Mouse (Mus musculus) neural tube, embryonic 13.5 days (tissue): ENCODE results near the gene Btg1. TPM values are rescaled to one million over a fixed set of nuclear protein-coding genes. Genes with fewer than 3 reads are reported as not detected.

ENCODE experiments used
- ATAC-seq: fragments of 200-750 bp; cut with Nextera tagmentation; 2 replicates; pipeline ENCODE4 v1.8.0; 2017; ENCODE audit warnings: low read depth, mild to moderate bottlenecking, moderate TSS enrichment, moderate library complexity
- H3K27ac ChIP-seq: fragments of 300-500 bp; sonication (generic); replicated peaks from 2 replicates; pipeline ENCODE4 v1.5.1; 2015; ENCODE audit warnings: moderate library complexity, mild to moderate bottlenecking, inconsistent platforms
- H3K27me3 ChIP-seq: fragments of 300-500 bp; sonication (generic); 2 replicates; pipeline ENCODE4 v1.6.1; 2015; ENCODE audit warnings: mild to moderate bottlenecking, inconsistent platforms
- H3K36me3 ChIP-seq: fragments of 300-500 bp; sonication (generic); 2 replicates; pipeline ENCODE4 v1.6.1; 2015; ENCODE audit warnings: mild to moderate bottlenecking, inconsistent platforms
- H3K4me1 ChIP-seq: fragments of 300-500 bp; sonication (generic); replicated peaks from 2 replicates; pipeline ENCODE4 v1.6.1; 2015; ENCODE audit warnings: inconsistent platforms
- H3K4me2 ChIP-seq: fragments of 300-500 bp; sonication (generic); 2 replicates; pipeline ENCODE4 v1.6.1; 2015; ENCODE audit warnings: inconsistent platforms, mild to moderate bottlenecking, moderate library complexity
- H3K4me3 ChIP-seq: fragments of 300-500 bp; sonication (generic); 2 replicates; pipeline ENCODE4 v1.5.1; 2015; ENCODE audit warnings: mild to moderate bottlenecking, inconsistent platforms
- H3K9ac ChIP-seq: fragments of 300-500 bp; sonication (generic); 2 replicates; pipeline ENCODE4 v1.6.1; 2015; ENCODE audit warnings: moderate library complexity, mild to moderate bottlenecking, inconsistent platforms
- H3K9me3 ChIP-seq: fragments of 300-500 bp; sonication (generic); 2 replicates; pipeline ENCODE4 v1.6.1; 2016; ENCODE audit warnings: inconsistent platforms
- WGBS: fragments of 180-500 bp; shearing (Covaris S2); methylation state at CpG from one replicate; pipeline ENCODE4 v1.1.7; 2015; 5-methylcytosine and 5-hydroxymethylcytosine counted together
- polyA plus RNA-seq: library from polyadenylated mRNA; unstranded; fragments of >200 nt; fragmentation: Nextera tagmentation; extraction: Ambion mirVana; gene quantifications from 2 replicates; pipeline ENCODE4 v1.2.1, GENCODE M21; 2015

The Btg1 gene
- polyA plus RNA-seq, 1 experiment from 2014 or later = 51.6 TPM

DNA sequence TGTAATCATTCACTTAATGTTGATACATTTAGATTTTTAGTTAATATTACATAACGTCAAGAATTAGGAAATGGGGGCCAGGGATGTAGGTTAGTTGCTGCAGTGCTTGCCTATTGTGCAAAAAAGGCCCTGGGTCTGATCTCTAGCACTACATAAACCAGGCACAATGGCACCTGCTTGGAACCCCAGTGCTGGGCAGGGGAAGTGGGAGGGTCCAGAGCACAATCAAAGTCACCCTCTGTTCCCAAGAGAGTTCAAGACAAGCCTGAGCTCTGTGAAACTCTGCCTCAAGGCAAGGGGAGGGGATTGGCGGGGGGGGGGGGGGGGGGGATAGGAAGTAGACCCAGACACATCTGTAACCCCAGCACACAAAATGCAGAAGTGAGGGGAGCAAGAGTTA is 24.7 kb upstream of the Btg1 start:
- no peak overlapping the region for H3K4me2 ChIP-seq
- WGBS = 86% methylated on average over 1 of the region's 2 CpGs

DNA sequence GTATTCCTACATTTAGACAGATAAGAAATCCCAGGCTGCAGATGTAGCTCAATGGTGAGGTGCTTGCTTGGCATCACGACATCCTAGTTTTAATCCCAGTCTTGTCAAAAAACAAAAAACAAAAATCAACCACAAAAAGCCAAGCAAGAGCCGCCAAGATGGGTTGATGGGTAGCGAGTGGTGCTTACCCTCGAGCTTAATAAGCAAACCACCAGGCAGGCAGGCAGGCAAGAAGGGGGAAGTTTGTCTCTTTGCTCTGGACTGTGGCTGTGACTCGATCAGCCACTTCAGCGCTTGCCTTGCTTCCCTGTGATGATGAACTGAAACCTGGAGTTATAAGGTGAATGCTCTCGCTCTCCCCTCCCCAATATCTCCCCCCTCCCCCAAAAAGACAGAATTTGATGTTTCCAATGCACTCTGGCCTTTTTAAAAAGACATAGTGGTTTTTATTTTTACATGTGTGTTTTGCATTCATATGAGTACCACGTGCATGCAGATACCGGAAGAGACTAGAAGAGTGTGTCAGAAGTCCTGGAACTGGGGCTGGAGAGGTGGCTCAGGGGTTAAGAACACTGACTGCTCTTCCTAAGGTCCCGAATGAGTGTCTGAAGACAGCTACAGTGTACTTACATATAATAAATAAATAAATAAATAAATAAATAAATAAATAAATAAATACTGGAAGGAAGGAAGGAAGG is 21.2 kb upstream of the Btg1 start:
- Histone ChIP-seq H3K36me3 (no peaks in the 10 kb centered on the region), H3K4me3 (no peak overlapping the region)

More for the DNA sequence above, 24.7 kb upstream of the Btg1 start:
- ATAC-seq = no peak
- Histone ChIP-seq H3K4me3 (no peak overlapping the region), H3K27me3 (no peaks in the 10 kb centered on the region), H3K4me1 (no peaks in the 10 kb centered on the region), H3K36me3 (no peaks in the 10 kb centered on the region), H3K9me3 (no peaks in the 10 kb centered on the region), H3K9ac (no peak overlapping the region), H3K27ac (no peak overlapping the region)

DNA sequence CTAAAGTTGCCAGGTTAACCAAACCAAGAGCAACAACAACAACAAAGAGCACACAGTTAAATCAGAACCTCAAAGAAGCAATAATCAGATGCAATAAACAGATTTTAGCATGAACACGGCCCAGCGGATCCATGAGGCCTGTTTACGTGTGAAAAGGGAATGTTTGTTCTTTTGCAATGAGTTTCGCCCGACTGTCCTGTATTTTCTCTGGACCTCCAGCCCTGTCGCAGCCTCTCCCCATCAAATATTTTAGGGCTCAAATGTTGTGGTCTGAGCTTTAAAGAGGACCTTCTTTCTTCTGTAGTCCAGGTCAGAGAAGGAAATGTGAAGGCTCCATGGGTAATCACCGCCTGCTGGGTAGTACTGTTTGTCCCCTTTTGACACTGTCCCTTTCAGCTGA is 20.4 kb upstream of the Btg1 start:
- no peaks in the 10 kb centered on the region for H3K27me3 ChIP-seq
- WGBS = 83% methylated on average over 7 of the region's 7 CpGs
- H3K4me3 ChIP-seq = no peak overlapping the region

More for the DNA sequence above, 21.2 kb upstream of the Btg1 start:
- Histone ChIP-seq H3K27ac (no peak overlapping the region), H3K4me1 (no peaks in the 10 kb centered on the region), H3K27me3 (no peaks in the 10 kb centered on the region), H3K9me3 (no peaks in the 10 kb centered on the region), H3K9ac (no peak overlapping the region), H3K4me2 (no peak overlapping the region)
- 93% methylated on average over 10 of the region's 10 CpGs for WGBS
- ATAC-seq = no peak

DNA sequence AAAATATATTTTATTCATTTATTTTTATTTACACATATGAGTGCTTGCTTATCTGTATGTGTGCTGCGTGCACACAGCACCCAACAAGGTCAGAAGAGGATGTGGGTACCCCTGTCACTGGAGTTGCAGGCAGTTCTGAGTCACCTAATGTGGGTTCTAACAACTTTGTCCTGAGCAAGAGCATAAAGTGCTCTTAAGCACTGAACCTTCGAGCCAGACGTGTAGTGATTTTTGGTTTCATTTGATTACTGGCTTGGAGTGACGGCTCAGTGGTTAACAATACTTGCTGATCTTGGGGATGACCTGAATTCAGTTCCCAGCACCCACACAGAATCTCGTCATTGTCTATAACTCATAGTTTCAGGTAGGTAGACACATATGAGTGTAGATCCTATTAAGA is 17.2 kb upstream of the Btg1 start:
- 93% methylated on average over 5 of the region's 5 CpGs for WGBS
- Histone ChIP-seq H3K36me3 (no peaks in the 10 kb centered on the region), H3K9me3 (no peaks in the 10 kb centered on the region), H3K27ac (no peak overlapping the region), H3K4me1 (no peaks in the 10 kb centered on the region), H3K27me3 (no peaks in the 10 kb centered on the region), H3K4me3 (no peak overlapping the region), H3K9ac (no peak overlapping the region), H3K4me2 (no peak overlapping the region)
- no peak for ATAC-seq

More for the DNA sequence above, 20.4 kb upstream of the Btg1 start:
- H3K27ac ChIP-seq = no peak overlapping the region
- no peak overlapping the region for H3K4me2 ChIP-seq
- H3K9ac ChIP-seq = no peak overlapping the region
- no peaks in the 10 kb centered on the region for H3K4me1 ChIP-seq
- ATAC-seq = no peak
- H3K36me3 ChIP-seq = no peaks in the 10 kb centered on the region
- H3K9me3 ChIP-seq = no peaks in the 10 kb centered on the region

DNA sequence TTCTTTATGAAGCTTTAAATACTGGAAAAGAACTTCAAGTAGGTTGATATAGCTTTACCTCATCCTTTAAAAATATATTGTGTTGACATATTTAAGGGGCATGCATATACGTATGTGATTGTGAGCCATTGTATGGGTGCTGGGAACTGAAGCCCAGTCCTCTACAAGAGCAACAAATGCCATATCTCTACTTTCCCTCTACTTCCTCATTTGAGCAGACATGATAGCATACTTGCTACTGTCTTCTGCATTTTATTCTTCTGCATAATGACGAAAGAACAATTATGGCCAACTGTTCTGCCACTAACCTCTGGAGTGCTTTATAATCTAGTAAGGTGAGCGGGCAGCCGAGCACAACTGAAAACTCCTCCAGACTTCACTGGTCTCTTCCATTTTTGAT is 15.1 kb upstream of the Btg1 start:
- no peaks in the 10 kb centered on the region for H3K9me3 ChIP-seq
- H3K36me3 ChIP-seq = no peaks in the 10 kb centered on the region
- no peaks in the 10 kb centered on the region for H3K4me1 ChIP-seq
- WGBS = 95% methylated on average over 4 of the region's 4 CpGs
- no peak overlapping the region for H3K9ac ChIP-seq
- H3K27me3 ChIP-seq = no peaks in the 10 kb centered on the region
- no peak overlapping the region for H3K27ac ChIP-seq
- H3K4me3 ChIP-seq = no peak overlapping the region
- ATAC-seq = no peak
- H3K4me2 ChIP-seq = no peak overlapping the region

DNA sequence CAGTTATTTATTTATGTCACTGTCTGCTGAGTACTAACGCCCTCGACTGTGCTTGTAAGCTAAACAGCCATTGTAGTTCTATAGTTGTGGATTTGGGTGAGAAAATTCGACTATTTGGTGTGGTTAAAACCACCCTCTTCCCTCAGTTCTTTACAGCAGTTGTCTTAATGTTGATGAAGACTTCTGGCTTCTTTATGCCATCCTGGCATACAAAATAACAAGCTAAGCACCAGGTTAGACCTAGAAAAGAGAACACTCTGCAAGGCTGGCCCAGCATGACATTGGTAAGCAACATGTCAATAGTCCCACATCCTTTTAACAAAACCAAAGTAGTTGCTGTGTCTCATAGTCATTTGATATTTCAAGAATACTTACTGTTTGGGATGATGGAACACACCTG is 14.5 kb upstream of the Btg1 start:
- Histone ChIP-seq H3K36me3 (no peaks in the 10 kb centered on the region), H3K4me2 (no peak overlapping the region), H3K9ac (no peak overlapping the region), H3K9me3 (no peaks in the 10 kb centered on the region), H3K4me3 (no peak overlapping the region), H3K27me3 (no peaks in the 10 kb centered on the region), H3K4me1 (no peaks in the 10 kb centered on the region), H3K27ac (no peak overlapping the region)
- WGBS = 70% methylated on average over 3 of the region's 3 CpGs
- no peak for ATAC-seq

DNA sequence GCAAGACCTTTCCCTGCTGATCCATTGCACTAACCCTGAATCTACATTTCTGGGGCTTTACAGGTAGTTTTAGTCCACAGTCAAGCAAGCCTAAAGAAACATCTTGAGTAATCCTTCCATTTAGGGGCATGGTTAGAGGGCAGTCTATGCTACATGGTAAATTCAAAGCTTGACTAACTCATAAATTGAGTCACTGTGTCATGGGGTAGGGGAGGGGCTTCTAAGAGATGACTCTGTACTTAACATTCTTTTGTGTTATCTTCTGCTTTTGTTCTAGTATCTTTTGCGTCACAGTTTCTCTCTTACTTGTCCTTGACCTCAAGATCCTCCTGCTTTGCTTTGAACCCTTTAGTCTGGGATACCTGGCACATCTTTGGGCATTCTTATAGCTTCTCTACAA is 11.6 kb upstream of the Btg1 start:
- no peak overlapping the region for H3K9ac ChIP-seq
- no peak overlapping the region for H3K4me2 ChIP-seq
- no peaks in the 10 kb centered on the region for H3K36me3 ChIP-seq
- ATAC-seq = no peak
- no peak overlapping the region for H3K27ac ChIP-seq
- no peaks in the 10 kb centered on the region for H3K4me1 ChIP-seq
- H3K27me3 ChIP-seq = no peaks in the 10 kb centered on the region
- H3K9me3 ChIP-seq = no peaks in the 10 kb centered on the region
- H3K4me3 ChIP-seq = no peak overlapping the region
- whole genome bisulfite sequencing = 84% methylated on average over 1 of the region's 1 CpGs

DNA sequence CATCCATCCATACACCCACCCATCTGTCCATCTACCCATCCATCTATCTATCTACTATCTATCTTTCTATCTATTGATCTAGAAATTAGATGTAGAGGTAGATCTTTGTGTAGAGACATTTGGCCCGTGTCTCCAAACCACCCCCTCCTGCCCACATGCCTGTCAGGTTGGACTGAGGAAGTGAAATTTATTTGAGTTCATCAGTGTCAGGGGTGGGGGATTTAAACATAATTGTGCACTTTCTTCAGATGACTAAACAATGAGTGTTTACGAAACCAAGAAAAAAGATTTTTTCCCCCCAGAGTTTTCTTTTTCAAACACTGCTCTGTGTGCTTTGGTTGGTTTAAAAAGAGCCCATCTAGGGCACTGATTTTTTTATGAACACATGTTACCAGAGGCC is 10.9 kb upstream of the Btg1 start:
- WGBS = 84% methylated on average over 2 of the region's 2 CpGs
- ATAC-seq = no peak
- H3K27ac ChIP-seq = no peak overlapping the region

DNA sequence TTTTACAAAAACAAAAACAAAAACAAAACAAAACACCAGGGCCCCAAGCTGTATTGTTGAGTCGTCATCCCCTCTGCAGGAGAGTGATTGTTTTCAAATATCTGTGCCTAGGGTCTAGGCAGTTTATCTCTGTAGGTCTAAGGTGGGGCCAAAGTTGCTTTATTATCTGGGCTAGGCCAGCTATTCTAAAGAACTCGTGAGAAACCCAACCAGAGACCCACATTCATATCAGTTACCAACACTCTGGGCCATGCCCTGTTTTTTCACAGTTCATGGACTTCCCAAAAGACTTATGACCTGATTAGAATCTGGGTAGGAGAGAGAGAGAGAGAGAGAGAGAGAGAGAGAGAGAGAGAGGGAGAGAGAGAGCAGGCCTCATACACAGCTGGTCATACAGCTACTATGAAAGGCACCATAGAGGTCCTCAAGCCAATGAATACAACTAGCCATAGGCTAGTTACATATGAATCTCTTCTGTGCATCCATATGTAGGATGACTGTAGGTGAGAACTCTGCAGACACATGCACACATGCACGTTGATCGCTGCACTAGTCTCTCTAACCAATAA is 9.1 kb upstream of the Btg1 start:
- WGBS = 91% methylated on average over 4 of the region's 4 CpGs
- no peak for ATAC-seq

More for the DNA sequence above, 10.9 kb upstream of the Btg1 start:
- no peaks in the 10 kb centered on the region for H3K36me3 ChIP-seq
- H3K9ac ChIP-seq = no peak overlapping the region
- H3K4me2 ChIP-seq = no peak overlapping the region
- H3K4me3 ChIP-seq = no peak overlapping the region
- no peaks in the 10 kb centered on the region for H3K4me1 ChIP-seq
- H3K9me3 ChIP-seq = no peaks in the 10 kb centered on the region
- no peaks in the 10 kb centered on the region for H3K27me3 ChIP-seq

DNA sequence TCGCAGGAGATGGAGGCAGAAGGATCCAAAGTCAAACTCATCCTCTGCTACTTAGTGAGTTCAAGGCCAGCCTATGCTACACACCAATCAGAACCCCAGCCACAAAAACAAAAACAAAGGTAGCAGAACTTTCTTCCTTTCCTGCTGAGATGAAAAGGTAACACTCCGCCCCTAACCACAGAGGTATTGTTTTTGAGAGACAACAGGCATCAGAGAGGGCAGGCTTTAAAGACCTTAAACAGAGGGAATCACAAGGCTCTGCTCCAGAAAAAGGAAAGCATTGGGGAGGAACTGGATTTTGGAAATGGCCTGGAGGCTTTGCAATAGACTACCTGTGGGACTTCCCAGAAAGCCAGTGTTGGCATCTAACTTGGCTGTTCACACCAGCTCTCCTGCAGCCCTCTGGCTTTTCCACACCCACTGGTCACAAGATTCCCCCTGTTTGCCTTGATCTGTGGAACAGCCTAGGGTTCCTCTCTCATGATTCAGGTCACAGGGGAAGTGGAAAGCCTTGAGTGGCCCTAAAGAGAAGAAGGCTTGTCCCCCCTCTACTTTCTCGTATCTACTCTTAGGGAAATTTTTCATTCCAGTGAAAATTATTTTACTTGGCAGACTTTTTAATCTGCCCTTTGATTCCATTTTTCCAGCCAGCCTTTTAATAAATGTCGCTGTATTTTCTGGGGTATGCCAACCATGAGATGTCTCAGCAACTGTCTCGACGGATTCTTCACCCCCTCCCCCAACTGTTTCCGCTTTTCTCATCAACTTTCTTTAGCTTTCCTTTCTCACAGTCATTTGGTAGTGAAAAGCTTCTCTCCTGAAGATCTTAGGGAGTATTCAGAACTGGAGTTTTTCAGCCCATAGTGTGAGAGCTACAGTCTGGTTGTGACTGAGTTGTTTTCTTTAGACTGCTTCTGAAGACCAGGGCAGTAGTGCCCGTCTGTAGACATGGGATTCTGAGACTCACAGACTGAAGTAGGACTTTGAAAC is 7.2 kb upstream of the Btg1 start:
- WGBS = 87% methylated on average over 8 of the region's 8 CpGs
- ATAC-seq = no peak

More for the DNA sequence above, 9.1 kb upstream of the Btg1 start:
- Histone ChIP-seq H3K36me3 (no peaks in the 10 kb centered on the region), H3K27ac (no peak overlapping the region), H3K27me3 (no peaks in the 10 kb centered on the region), H3K4me1 (no peaks in the 10 kb centered on the region), H3K9ac (no peak overlapping the region), H3K4me3 (no peak overlapping the region), H3K4me2 (no peak overlapping the region), H3K9me3 (no peaks in the 10 kb centered on the region)

DNA sequence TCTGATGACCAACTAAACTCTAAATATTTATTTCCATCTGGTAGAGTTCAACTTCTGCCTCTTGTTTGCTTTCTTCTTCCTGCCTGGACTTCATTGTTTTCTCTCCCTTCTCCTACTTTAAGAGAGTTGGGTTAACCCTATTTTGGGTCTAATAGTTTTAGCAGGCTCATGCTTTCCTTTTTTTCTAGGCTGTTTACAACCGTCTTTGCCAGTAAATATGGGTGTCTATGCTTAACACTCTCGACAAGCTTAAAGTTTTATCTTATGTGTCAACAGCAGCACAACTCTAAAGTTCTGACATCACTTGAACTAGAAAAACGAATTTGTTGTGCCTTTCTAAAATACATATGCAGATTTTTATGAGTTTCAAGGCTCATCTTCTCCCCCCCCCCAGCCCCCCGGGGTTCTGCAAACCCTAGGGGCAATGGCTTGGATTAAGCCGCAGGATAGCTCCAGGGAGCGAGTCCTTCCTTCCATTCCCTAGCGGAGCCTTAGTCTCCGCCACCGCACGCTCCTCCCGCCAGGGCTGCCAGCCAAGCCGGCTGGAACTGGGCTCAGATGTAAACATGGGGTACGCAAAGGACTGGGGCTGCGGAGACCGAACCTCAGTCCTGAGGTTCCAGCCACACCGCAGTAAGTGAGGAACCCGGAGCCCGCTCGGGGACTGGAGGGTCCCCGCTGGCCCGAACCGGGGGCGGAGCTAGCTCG is 651 bp upstream of the Btg1 start:
- peak overlapping the region; percentile 96 for H3K27ac ChIP-seq
- H3K36me3 ChIP-seq = peaks cover 7% of the 10 kb centered on the region
- peaks cover 21% of the 10 kb centered on the region for H3K4me1 ChIP-seq
- H3K4me2 ChIP-seq = peak overlapping the region; percentile 59
- H3K4me3 ChIP-seq = peak overlapping the region; percentile 77
- H3K9me3 ChIP-seq = no peaks in the 10 kb centered on the region
- 2% methylated on average over 24 of the region's 24 CpGs for WGBS
- no peaks in the 10 kb centered on the region for H3K27me3 ChIP-seq
- peak overlapping the region; percentile 79 for H3K9ac ChIP-seq
- no peak for ATAC-seq

More for the DNA sequence above, 7.2 kb upstream of the Btg1 start:
- Histone ChIP-seq H3K4me1 (no peaks in the 10 kb centered on the region), H3K27me3 (no peaks in the 10 kb centered on the region), H3K4me3 (no peak overlapping the region), H3K27ac (no peak overlapping the region), H3K36me3 (no peaks in the 10 kb centered on the region), H3K4me2 (no peak overlapping the region), H3K9me3 (no peaks in the 10 kb centered on the region), H3K9ac (no peak overlapping the region)
